Mouse (Mus musculus) liver, adult 2 months (tissue): ENCODE results near the gene Hhatl.
A peak's percentile ranks its signal among the peaks of the same experiment; 100 is the strongest.

Experiments
- CTCF ChIP-seq: fragments of 200-500 bp; IDR thresholded peaks from 2 replicates; pipeline ENCODE4 v1.5.1; 2011; ENCODE audit warnings: low read depth, low read length, control low read depth
- POLR2A ChIP-seq: fragments of 200-500 bp; IDR thresholded peaks from 2 replicates; pipeline ENCODE4 v1.6.1; 2011; ENCODE audit warnings: low read length, control low read depth; ENCODE audit not compliant: insufficient read depth; ENCODE audit errors: extremely low read depth

DNA sequence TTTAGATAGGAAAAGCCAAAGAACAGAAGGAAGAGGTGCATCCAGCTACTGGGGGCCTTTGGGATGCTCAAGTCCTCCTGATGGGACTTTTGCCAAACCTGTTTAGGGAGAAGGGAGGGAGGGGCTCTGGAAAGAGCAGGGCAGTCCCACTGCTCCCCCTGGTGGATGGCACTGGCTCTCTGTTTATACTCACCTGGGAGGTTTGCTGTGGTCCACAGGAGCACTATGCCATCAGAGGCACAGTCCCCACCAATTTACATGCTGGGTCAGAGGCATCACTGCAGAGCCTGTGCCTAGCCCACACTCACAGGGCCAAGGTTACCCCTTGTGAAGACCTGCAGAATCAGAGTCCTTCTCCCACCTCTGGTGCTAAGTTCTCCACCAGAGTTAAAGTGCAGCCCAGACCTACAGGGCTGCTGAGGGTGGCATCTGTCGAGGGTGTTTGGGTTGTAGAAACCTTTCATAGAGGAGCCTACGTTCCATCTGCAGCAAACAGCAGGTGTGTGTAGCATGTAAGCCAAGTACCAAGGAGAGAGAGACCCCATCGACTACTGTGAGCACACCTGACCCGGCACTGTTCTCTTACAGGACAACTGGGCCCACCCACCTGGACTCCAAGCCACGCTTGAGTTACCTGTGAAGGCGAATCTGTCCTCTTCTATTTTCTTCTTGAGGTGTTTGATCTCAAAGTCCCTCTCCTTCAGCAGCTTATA is 38.1 kb upstream of the Hhatl start:
- TF ChIP-seq POLR2A = no peak
- TF ChIP-seq CTCF = peak; percentile 81
